Mouse (Mus musculus) erythroblast, embryonic 14.5 days (primary cell): ENCODE data around the gene Tm7sf2. TPM values are rescaled to one million over a fixed set of nuclear protein-coding genes. Genes with fewer than 3 reads are reported as not detected.
"Not testable (repeated sequence)": the region's sequence is repeated elsewhere in the genome, so short reads cannot be mapped to it uniquely, and the experiment has no call there.

Experiments used
- H3K27me3 ChIP-seq: 2 replicates; pipeline ENCODE4 v1.6.1; 2012; ENCODE audit warnings: inconsistent platforms; ENCODE audit not compliant: control insufficient read depth
- H3K36me3 ChIP-seq: 2 replicates; pipeline ENCODE4 v1.6.1; 2012; ENCODE audit warnings: mild to moderate bottlenecking, inconsistent platforms; ENCODE audit not compliant: control insufficient read depth
- H3K4me1 ChIP-seq: 2 replicates; pipeline ENCODE4 v1.6.1; 2012; ENCODE audit warnings: inconsistent platforms; ENCODE audit not compliant: control insufficient read depth
- H3K4me3 ChIP-seq: replicated peaks from 2 replicates; pipeline ENCODE3; 2012; ENCODE audit warnings: moderate library complexity, mild to moderate bottlenecking, inconsistent platforms
- H3K9me3 ChIP-seq: 2 replicates; pipeline ENCODE4 v1.6.1; 2012; ENCODE audit warnings: low read length, inconsistent platforms, mixed read lengths; ENCODE audit not compliant: control insufficient read depth
- GATA1 ChIP-seq: IDR thresholded peaks from 2 replicates; pipeline ENCODE4 v1.6.1; 2012; ENCODE audit warnings: low read length, inconsistent platforms, mixed read lengths
- TAL1 ChIP-seq: IDR thresholded peaks from 3 replicates; pipeline ENCODE4 v1.6.1; 2012; ENCODE audit warnings: low read length, inconsistent platforms, mixed read lengths
- polyA plus RNA-seq: library from polyadenylated mRNA; stranded (reverse); fragments of >175 nt; gene quantifications from 2 replicates; pipeline ENCODE4 v1.2.3, GENCODE M21; 2012

Tm7sf2 gene
- polyA plus RNA-seq, 1 experiment, result 1.4 TPM

GRCm38 (mm10) chr19:6048681-6049410, 19.3 kb downstream of the Tm7sf2 start:
- Histone ChIP-seq H3K4me3 (peak overlapping the region; percentile 95), H3K27me3 (no peaks in the 10 kb centered on the region), H3K4me1 (peaks cover 55% of the 10 kb centered on the region), H3K36me3 (peaks cover 72% of the 10 kb centered on the region), H3K9me3 (no peaks in the 10 kb centered on the region)
- TF ChIP-seq GATA1 (no peak), TAL1 (no peak)

GRCm38 (mm10) chr19:6047899-6048166, 20.3 kb downstream of the Tm7sf2 start:
- TF ChIP-seq TAL1 (no peak), GATA1 (no peak)
- H3K36me3 ChIP-seq, result peaks cover 62% of the 10 kb centered on the region
- peaks cover 50% of the 10 kb centered on the region for H3K4me1 ChIP-seq
- H3K9me3 ChIP-seq, result no peaks in the 10 kb centered on the region
- no peaks in the 10 kb centered on the region for H3K27me3 ChIP-seq
- H3K4me3 ChIP-seq, result peak overlapping the region; percentile 95

GRCm38 (mm10) chr19:6047154-6047898, 20.8 kb downstream of the Tm7sf2 start:
- Histone ChIP-seq H3K36me3 (peaks cover 57% of the 10 kb centered on the region), H3K4me3 (peak overlapping the region; percentile 95), H3K4me1 (peaks cover 50% of the 10 kb centered on the region), H3K27me3 (no peaks in the 10 kb centered on the region), H3K9me3 (no peaks in the 10 kb centered on the region)
- TF ChIP-seq GATA1 (no peak), TAL1 (no peak)

GRCm38 (mm10) chr19:6046294-6047153, 21.6 kb downstream of the Tm7sf2 start, which contains the start of gene Syvn1:
Gene Syvn1 (plus strand): TSS chr19:6046576.
- H3K9me3 ChIP-seq, result no peaks in the 10 kb centered on the region
- peaks cover 49% of the 10 kb centered on the region for H3K36me3 ChIP-seq
- no peaks in the 10 kb centered on the region for H3K27me3 ChIP-seq
- no peak for TF ChIP-seq GATA1
- TF ChIP-seq TAL1, result no peak
- H3K4me3 ChIP-seq, result peak within 1 kb of the TSS; percentile 95
- peaks cover 52% of the 10 kb centered on the region for H3K4me1 ChIP-seq

- Histone ChIP-seq H3K36me3 (peaks cover 40% of the 10 kb centered on the region), H3K4me3 (peak overlapping the region; percentile 95), H3K27me3 (no peaks in the 10 kb centered on the region), H3K9me3 (no peaks in the 10 kb centered on the region), H3K4me1 (peaks cover 45% of the 10 kb centered on the region)
- TF ChIP-seq TAL1 (no peak), GATA1 (no peak)
Observed at GRCm38 (mm10) chr19:6045366-6046293, 22.5 kb downstream of the Tm7sf2 start.

GRCm38 (mm10) chr19:6044102-6044501, 24.1 kb downstream of the Tm7sf2 start:
- not testable (repeated sequence) for H3K9me3 ChIP-seq, H3K27me3 ChIP-seq, H3K4me3 ChIP-seq
- Histone ChIP-seq H3K36me3 (peaks cover 25% of the 10 kb centered on the region), H3K4me1 (peaks cover 34% of the 10 kb centered on the region)

GRCm38 (mm10) chr19:6042293-6042692, 25.9 kb downstream of the Tm7sf2 start:
- H3K4me3 ChIP-seq, result no peak overlapping the region
- H3K27me3 ChIP-seq, result no peaks in the 10 kb centered on the region
- peaks cover 16% of the 10 kb centered on the region for H3K4me1 ChIP-seq
- H3K36me3 ChIP-seq, result peaks cover 7% of the 10 kb centered on the region
- H3K9me3 ChIP-seq, result no peaks in the 10 kb centered on the region
- no peak for TF ChIP-seq GATA1
- TF ChIP-seq TAL1, result no peak

- H3K27me3 ChIP-seq, result no peaks in the 10 kb centered on the region
- H3K36me3 ChIP-seq, result peaks cover 2% of the 10 kb centered on the region
- H3K4me1 ChIP-seq, result peaks cover 9% of the 10 kb centered on the region
- H3K9me3 ChIP-seq, result no peaks in the 10 kb centered on the region
- TF ChIP-seq TAL1 (no peak), GATA1 (no peak)
- H3K4me3 ChIP-seq, result no peak overlapping the region
Observed at GRCm38 (mm10) chr19:6040002-6040401, 28.2 kb downstream of the Tm7sf2 start.
